Mouse (Mus musculus): ENCODE results near the gene Gprasp1.
"Not testable (repeated sequence)": the region's sequence is repeated elsewhere in the genome, so short reads cannot be mapped to it uniquely, and the experiment has no call there.

The Gprasp1 gene

DNA sequence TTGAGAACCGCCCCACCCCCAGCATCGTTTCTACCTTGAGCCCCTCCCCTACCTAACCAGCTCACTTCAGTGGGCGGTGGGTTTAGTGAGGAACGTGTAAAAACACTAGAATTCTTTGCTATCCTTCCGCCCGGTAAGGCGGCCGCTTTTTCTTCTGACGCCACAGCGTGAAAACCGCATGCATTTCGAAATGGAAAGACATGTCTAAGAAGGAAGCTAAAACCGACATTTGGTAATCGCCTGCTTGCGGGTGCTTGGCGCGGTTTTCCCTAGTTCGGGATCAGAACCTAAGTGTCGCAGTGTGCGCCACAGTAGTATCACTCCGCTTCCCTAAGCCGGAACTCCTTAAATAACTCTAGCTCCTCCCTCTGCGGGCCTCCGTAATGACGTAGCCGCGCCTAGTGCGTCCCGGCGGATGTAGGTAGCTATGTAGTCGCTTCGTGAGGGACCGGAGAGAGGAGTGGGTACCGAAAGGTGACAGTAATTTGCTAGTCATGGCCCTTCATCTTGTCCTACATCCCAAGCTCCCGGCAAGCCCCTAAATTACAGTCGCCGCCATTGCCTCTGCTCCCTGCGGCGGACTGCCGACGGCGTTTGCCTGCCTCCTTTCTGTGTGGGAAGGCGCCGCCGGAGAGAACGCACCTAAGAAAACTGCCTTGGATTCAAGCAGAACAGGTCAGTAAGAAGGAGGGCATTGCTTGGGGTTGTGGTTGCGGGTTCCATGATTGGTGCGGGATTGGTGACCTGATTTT, at the start of gene Gprasp1, which contains the start of gene Armcx5:
Gene Gprasp1, plus strand, starts transcription at position 430 of the 752 bp plus-strand sequence.
Gene Armcx5, plus strand, starts transcription at position 430 of the 752 bp plus-strand sequence.
- peak; percentile 51 for DNase-seq (ENCODE audit: low spot score)

DNA sequence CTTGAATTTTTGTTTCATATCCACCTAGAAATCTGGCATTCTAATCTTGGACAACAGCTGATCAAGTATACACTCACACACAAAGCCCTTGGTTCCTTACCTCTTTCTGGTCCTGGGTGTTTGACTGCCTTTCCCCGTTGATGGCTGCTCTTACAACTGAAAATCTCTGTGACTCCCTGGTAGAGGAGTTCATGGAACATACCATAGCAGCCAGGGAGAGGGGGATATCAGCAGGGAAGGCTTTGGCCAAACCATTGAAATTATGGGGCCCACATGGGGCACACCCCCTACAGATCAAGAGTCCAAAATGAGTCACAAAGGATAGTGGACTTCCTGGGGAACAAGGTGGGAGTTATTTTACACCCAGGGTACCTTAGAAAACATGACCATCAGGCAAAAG, 48.9 kb upstream of the Gprasp1 start, which contains the start of gene Tcp11x2:
Gene Tcp11x2, minus strand, starts transcription at position 158 of the 400 bp plus-strand sequence.
- DNase-seq (ENCODE audit: low spot score): no peak

DNA sequence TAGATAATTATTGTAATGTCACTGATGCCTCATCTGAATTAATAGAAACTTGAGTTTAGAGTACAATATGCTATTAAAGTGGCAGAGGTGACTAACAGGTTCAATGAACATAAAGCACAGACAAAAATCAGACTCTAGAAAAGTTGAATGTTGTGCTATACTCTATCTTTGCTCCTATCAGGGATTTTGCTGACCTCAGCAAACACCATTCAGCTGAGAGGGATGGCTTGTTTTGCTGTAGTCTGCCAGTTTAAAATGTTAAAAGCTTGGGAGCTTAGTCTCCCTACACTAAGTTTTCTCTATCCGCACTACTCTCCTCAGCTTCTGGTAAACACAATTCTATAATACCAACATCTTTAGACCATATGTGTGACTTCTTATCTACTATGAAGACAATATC, 39.4 kb upstream of the Gprasp1 start:
- no peak for DNase-seq (ENCODE audit: low spot score)

DNA sequence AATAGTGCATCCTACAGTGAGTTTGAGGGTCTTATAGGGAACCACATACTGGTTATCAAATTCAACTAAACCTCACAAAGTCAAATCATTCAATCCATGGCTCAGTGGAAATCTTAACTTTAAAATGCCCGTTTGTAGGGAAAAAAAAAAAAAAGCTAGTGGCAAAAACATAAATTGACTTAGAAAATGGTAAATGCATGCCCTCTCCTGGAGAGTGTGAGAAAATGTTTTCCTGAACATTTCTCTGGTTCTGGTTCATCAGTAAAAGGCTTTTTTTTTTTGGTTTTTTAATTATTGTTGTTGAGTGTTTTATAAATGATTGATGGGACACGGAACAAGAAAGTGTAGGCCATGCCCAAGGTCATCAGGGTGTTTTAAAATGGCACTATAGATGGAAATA, 38.2 kb upstream of the Gprasp1 start:
- no peak for DNase-seq (ENCODE audit: low spot score)

DNA sequence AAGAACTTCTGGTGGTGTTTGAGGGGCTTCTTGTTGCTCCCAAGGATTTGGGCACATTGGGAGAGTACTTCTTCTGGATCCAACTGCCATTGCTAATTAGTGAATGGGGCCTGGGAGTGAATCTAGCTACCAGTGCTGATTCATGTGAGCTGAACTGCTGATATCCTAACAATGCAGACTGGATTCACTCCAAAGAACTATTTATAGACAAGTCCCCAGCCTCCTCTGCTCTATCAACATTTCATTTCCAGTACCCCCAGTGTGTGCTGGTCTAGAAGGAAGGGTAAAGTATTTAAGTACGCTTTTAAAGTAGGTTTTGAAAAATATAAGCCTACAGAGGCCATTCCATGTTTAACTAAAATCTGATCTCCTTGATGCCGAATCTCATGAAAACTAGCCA, 29.7 kb upstream of the Gprasp1 start:
- no peak for DNase-seq (ENCODE audit: low spot score)

DNA sequence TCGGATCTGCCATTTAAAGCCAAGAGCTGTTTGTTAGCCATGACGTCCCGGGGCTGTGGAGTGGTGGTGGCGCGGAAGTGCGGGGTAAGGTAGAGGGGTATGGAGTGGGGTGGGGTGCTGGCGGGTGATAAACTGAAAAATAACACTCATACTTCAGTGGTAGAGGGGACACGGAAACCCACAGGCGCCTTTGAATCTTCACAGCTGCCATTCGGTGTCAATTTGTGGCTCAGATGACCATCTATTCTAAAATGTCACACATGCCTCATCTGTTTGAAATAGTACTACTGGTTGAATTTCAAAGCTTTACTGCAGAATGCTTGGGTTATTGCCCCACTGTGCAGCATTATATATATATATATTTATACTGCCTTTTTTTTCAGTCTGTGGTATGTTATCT, 17.4 kb upstream of the Gprasp1 start, which contains the start of gene Tmsb15a:
Gene Tmsb15a, minus strand, starts transcription at position 101 of the 400 bp plus-strand sequence.
- no peak for DNase-seq (ENCODE audit: low spot score)

DNA sequence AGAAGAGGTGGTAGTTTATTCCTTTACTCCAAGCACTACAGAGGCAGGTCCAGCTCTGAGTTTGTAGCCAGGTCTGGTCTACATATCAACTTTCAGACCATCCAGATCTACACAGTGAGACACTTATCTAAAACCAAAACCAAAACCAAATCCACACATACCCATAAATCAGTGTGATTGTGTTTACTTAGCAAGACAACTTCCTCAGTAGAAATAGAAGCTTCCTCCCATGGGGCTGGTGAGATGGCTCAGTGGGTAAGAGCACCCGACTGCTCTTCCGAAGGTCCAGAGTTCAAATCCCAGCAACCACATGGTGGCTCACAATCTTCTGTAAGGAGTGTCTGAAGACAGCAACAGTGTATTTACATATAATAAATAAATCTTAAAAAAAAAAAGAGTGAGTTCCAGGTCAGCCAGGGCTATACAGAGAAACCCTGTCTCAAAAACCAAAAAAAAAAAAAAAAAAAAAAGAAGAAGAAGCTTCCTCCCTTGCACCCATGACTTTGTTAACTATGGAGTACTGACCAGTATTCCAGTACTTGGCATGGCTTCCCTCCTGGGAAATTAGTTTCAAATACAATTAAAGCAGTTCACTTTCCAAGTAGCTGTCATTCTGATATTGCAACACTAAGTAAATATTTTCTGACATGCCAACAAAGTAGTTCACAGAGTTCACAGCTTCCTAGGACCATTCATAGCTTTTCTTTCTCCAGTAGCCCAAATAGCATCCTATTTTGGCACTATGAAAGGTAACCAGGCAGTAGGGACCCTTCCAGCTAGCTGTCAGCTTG, 3.6 kb upstream of the Gprasp1 start:
- no peak for DNase-seq (ENCODE audit: low spot score)

DNA sequence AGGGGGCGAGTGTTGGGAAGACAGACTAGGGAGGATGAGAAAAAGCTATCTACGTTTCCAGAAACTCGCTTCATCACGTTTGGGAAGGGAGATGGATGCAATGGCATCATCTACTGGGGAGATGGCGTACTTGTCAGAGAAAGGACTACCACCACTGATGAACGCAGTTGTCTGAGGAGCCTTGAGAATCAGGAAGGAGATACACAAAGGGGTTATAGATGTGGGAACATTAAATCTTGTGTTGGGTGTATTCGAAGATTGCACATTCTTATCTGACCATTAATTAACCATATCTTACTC, 473 bp downstream of the Gprasp1 start:
- no peak for DNase-seq (ENCODE audit: low spot score)

DNA sequence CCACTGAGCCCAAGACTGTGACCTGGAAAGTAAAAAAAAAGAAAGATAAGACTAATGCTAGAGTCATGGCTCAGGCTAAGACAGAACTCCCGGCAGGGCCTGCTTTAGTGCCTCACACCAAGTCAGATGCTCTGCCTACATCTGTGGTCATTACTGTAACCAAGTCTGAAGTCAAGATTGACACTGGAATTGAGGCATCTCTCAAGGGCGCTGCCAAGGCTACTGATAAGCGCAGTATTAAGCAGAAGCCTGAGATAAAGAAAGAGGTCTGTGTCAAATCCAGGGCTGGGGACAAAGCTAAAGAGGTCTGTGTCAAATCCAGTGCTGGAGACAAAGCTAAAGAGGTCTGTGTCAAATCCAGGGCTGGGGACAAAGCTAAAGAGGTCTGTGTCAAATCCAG, 2.8 kb downstream of the Gprasp1 start:
- not testable (repeated sequence) for DNase-seq (ENCODE audit: low spot score)

DNA sequence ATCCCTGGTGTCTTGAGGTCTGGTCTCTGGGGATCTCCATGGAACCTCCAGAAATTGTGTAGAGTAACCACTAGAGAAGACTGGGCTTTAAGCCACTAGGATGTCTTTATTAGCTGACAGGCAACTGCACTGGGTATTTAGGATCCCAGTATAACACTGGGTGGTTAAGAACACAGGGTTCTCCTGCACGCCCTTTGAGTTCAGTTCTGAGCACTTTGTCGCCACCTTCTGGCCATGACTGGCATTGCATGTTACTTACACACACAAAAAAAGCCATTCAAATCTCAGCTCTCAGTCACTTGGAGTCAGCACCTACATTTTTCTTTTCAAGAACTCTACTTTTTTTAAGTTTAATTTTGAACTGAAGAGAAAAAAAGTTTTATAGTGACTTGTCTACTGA, 10.3 kb downstream of the Gprasp1 start:
- peak; percentile 13 for DNase-seq (ENCODE audit: low spot score)

DNA sequence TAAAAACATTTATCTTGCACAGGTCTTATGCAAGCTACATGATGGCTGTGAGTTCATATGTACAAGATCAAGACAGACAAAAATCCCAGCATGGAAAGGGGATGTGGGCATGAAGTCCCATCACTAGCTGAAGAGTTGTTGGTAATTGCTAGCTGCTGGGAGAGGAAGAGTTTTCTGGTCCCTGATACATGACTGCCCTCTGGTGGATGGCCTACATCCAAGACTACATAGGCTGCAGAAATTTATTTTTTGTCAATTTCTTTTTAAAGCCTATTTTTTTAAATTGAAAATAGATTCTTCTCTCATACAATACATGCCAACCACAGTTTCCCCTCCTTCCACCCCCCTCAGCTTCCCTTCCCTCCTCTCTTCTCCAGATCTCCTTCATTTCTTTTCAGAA, 19.2 kb downstream of the Gprasp1 start:
- DNase-seq (ENCODE audit: low spot score): no peak

DNA sequence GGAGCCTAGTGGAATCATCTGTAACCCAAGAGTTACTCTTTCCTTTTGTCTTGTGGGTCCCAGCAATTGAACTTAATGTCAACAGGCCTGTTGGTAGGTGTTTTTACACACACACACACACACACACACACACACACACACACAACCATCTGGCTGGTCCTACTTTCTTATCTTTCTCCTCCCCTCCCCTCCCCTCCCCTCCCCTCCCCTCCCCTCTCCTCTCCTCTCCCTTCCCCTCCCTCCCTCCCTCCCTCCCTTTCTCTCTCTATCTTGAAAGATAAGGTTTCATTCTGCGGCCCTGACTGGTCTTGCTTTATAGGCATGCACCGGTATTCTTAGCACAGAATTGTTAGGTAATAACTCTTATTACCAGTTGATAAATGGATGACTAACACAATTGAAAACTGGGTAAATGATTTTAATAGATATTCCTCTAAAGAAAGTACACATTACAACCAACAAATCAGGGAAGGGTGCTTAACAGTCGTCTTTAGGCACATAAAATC, 25.6 kb downstream of the Gprasp1 start:
- no peak for DNase-seq (ENCODE audit: low spot score)

DNA sequence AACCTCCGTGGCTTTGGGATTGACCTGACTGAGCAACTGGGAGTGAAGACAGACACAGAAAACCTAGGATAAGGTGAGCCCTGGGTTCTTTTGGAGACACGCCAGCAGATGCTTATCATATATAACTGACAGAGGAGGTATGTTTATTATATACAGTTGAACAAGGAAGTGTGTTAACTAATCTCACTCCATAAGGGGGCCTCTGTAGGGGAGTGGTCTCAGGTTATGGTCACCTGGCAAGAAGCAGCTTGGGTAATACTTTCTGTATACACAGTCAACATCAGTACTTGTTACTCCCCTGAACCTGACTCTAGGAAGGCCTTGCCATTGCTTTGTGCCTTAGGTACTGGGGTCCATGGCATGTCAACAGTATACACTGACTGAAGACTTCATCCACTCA, 26.0 kb downstream of the Gprasp1 start:
- no peak for DNase-seq (ENCODE audit: low spot score)

DNA sequence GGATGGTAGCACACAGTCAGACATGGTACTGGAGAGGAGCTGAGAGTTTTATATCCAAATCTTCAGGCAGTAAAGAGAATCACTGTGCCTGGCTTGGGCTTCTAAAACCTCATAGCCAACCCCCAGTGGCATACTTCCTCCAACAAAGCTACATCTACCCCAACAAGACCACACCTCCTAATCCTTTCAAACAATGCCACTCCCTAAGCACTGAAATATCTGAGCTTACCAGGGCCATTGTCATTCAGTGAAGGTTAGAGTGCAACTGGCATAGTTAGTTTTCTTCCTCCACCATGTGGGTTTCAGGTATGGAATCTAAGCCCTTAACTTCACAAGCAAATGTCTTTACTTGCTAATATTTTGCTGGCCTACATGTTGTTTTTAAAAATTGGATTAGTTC, 49.0 kb downstream of the Gprasp1 start:
- no peak for DNase-seq (ENCODE audit: low spot score)

DNA sequence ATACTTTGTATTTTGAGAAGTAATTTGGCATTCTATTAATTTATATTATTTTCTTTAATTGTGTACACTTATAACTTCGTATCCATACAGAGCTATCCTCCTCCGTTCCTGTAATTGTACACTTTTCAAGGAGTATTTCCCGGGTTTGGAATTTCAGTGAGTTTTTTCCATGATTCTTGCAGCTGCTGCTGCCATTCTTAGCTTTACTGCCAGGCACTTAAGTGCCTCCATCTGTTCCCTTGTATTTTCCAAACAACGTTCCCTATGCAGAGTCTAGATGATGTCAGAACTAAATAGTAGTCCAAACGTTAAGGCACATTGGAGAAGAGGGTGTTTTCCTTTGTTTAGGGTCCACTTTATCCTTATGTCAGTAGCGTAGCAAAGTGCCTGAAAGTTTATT, 49.8 kb downstream of the Gprasp1 start:
- DNase-seq (ENCODE audit: low spot score): no peak

DNA sequence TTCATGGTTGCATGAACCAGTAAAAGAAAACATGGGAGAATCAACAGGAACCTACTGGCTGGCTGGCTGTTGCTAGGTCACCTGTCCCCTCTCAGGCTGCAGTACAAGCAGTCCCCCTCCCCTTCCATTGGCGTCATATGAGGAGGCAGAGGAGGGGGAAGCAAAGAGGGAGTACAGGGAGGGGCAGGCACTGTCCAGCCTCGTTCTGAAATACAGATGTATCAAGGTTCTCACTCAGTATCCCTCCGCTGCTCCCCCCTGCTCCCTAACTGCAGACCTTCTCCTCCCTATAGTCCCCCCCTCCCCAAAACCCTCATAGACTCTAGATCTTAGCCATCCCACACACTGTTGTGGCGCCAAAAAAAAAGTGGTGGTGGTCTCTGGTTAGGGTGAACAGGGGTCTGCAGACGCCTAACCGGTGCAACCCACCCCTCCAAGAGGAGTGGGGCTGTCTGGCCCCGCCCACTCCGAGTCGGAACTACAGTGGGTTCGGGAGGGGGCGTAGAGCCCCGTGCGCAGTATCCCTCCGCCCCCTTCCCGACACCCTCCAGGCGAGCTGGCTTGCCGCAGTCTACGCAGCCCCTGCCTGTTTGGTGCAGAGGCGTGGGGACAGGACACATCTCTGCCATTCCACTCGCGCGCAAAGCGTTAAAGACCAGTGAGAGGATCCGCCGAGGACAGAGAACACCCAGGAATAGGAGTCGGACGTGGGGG, 53.2 kb downstream of the Gprasp1 start:
- DNase-seq (ENCODE audit: low spot score): not testable (repeated sequence)

DNA sequence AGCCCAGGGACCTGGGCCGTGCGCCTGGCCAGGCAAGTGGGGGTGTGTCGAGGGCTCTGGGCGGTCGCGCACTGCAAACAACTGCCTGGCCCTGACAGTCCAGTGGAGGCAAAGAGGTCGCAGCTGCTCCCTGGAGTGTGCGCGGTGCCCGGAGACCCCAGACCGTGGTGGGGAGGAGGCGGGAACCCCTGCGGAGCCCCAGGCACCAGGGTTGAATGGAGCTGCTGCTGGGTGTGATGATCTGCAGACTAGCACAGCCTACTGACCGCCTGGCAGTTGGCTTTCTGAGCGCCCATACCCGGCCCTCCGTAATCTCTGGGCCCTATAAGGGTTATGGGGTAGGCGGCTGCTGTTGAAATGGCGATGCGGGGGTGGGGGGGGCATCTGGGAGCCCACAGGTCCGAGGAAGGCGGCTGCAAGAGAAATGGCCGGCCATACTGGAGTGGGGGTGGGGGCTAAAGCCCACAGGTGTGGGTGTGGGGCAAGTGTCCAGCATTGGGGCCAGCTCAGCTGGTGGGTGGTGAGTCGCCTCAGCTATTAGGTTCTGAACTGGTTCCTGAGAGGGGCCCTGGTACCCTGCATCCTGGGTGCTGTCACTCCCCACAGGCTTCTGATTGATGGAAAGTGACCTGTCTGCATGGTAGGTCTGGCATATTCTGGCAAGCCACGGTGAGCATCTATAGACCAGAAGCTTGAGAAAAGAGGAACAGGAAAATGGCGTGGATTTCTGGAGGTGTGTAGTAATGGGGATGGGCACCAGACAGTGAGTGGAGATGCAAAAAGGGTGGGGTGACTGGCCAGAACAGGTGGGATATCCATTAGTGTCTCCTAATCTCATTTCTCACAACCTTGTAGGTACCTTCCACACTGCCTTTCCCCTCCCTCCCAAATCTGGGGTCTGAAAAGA, 54.0 kb downstream of the Gprasp1 start:
- not testable (repeated sequence) for DNase-seq (ENCODE audit: low spot score)

DNA sequence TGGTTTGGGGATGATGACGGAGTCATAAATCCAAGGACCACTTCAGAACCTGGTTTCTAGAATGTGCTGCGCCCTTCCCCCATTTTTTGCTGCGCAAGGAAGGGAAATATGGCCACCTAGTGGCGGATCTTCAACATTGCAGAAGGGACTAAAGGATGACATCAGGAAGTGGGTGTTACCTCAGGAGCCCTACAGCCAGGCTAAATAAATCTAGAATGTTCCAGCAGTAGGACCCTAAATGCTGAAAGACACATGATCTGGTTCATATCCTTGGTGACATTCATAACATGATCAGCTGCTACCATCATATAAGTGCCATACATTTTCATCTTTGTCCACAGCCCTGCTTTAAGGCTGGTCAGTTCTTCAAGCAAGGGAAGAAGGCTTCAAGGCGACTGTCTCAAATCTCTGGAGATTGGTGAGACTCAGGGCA, 54.7 kb downstream of the Gprasp1 start, which contains the start of gene Bhlhb9:
Gene Bhlhb9, plus strand, starts transcription at position 383 of the 433 bp plus-strand sequence.
- DNase-seq (ENCODE audit: low spot score): not testable (repeated sequence)

DNA sequence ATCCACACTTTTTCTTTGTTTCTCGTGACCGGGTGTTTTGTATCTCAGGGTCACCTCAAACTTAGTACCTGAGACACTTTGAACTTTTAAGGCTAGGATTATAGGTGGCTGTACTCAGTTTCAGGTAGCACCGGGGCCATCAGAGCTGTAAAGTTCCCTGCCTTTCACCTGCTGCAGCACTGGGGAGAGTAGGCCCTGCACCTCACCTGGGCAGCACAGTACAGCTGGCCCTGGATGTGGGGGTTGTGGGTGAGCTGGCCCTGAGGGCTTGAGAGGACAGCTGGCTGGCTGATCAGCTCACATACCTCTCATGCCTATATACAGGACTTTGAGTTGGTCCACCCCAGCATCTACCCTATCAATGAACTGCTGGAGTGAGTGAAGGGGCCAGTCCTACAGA, 61.6 kb downstream of the Gprasp1 start:
- DNase-seq (ENCODE audit: low spot score): no peak

DNA sequence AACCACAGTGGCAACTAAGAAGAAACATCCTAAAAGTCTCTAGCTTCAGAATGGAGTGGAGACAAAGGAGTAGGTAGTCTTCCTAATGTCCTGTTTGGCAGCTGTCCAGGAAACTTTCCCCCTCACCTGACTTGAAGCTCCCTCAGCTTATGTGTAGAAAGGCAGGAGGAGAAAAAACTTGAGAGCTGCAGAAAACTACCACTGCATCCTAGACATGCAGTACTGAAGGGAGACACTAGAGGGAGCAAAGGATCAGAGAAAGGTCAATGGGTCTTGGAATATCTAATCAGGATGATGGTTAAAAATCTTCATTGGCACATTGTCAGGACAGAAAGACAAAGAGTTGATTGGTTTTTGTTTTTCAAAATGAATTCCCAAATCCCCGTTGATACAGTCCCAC, 63.2 kb downstream of the Gprasp1 start:
- no peak for DNase-seq (ENCODE audit: low spot score)

DNA sequence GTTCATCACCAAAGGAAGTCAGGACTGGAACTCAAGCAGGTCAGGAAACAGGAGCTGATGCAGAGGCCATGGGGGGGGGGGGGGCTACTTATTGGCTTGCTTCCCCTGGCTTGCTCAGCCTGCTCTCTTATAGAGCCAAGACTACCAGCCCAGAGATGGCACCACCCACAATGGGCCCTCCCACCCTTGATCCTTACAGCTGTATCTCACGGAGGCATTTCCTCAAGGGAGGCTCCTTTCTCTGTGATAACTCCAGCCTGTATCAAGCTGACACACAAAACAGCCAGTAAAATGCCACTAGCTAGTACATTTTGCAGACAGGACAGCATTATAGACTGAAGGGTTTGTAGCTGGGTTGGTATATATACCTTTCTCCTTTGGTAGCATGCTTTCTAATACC, 93.4 kb downstream of the Gprasp1 start:
- not testable (repeated sequence) for DNase-seq (ENCODE audit: low spot score)
